In the genomic region with DNA sequence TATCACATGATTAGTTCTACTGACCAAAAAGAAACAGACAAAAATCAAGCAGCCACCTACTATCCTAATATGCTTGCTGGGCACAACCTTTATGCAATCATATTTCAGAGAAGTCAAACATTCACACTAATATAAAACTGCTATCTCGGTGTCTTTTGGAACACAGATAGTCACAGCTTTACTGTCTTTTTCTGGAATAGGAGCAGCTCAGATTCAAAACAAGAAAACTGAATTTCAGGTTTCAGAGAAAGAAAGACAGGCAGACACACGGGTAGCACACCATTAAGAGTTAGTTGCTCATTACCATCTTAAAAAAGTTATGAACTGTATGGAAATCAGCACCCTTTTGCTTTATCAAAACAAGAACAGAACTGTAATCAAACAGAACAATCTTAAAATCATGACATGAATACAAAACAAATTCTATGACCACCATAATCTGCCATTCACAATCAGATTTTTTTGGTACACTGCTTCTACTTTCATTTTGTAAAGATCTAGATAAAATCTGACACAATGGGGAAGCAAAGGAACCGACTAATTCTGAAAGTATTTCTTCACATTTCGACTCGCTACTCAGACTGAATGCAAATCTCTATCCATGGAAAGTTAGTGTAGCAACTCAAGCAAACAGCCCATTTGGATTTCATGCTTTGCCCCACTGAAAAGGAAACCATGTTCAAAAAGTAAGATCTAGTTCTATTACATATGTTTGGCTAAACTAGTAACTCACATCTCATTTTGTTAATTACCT, we compare ENCODE assay signal across 11 mouse cellular contexts.
DNase-seq lines count a peak whose midpoint lies in the region; ATAC-seq and TF ChIP-seq lines count a peak whose summit lies in the region.
"Had no signal": no experiment of that assay in that cellular context is flagged by ENCODE, and none has a peak within 500 bp of the region (broad histone marks: within the 10 kb centered on the region; RNA-seq: fewer than 3 reads in every experiment).

No protein-coding gene starts in this region.

- peak overlapping the region; percentile 78 for H3K27ac ChIP-seq in gastrocnemius, adult 2 months
- H3K27ac ChIP-seq in liver, postnatal 0 days (ENCODE audit: low read depth): no peak overlapping the region
- H3K27ac ChIP-seq in liver, embryonic 11.5 days (ENCODE audit: low read depth, low read length): no peak overlapping the region
- H3K27ac ChIP-seq in bone marrow, adult 2 months (ENCODE audit: control insufficient read depth, insufficient read depth, low read depth, low read length, poor library complexity): no peak overlapping the region
- H3K27ac ChIP-seq: hindbrain, embryonic 10.5 days; liver, embryonic 13.5 days had no signal

- peak overlapping the region; percentile 71 for H3K4me3 ChIP-seq in gastrocnemius, adult 2 months
- H3K4me3 ChIP-seq in liver, postnatal 0 days (ENCODE audit: low read depth, low read length): peak overlapping the region; percentile 38
- no peak overlapping the region for H3K4me3 ChIP-seq in liver, embryonic 11.5 days (ENCODE audit: low read depth, low read length)
- peak overlapping the region; percentile 42 for H3K4me3 ChIP-seq in bone marrow, adult 2 months (replicated peaks; ENCODE audit: control insufficient read depth, low read depth, low read length)
- H3K4me3 ChIP-seq in megakaryocyte, embryonic 14.5 days (replicated peaks): peak overlapping the region; percentile 88
- H3K4me3 ChIP-seq: hindbrain, embryonic 10.5 days; liver, embryonic 13.5 days had no signal

- intact Hi-C loops in gastrocnemius, adult 2 months (cut with DNase I): no loop called here

- no peaks in the 10 kb centered on the region for H3K36me3 ChIP-seq in liver, postnatal 0 days (replicated peaks; ENCODE audit: insufficient read depth, low read length)
- H3K36me3 ChIP-seq in liver, embryonic 11.5 days (ENCODE audit: control insufficient read depth, insufficient read depth, low read length): no peaks in the 10 kb centered on the region
- peaks cover 5% of the 10 kb centered on the region for H3K36me3 ChIP-seq in megakaryocyte, embryonic 14.5 days (replicated peaks; ENCODE audit: low read length)
- H3K36me3 ChIP-seq: hindbrain, embryonic 10.5 days; liver, embryonic 13.5 days had no signal

- peak overlapping the region; percentile 52; the same call in 1 of the 2 replicates for H3K4me2 ChIP-seq in liver, postnatal 0 days (ENCODE audit: low read depth, low read length)
- H3K4me2 ChIP-seq in liver, embryonic 11.5 days: no peak overlapping the region
- H3K4me2 ChIP-seq: liver, embryonic 13.5 days had no signal

- DNase-seq in gastrocnemius, adult 2 months: no peak
- no peak for DNase-seq in gastrocnemius, postnatal 4 days (ENCODE audit: low spot score in 2 of 2)
- no peak for DNase-seq in liver, postnatal 0 days
- no peak for DNase-seq in liver, embryonic 11.5 days (ENCODE audit: low spot score)
- no peak for DNase-seq in frontal cortex, postnatal 25 days (ENCODE audit: low spot score in 2 of 2)
- no peak for DNase-seq in ovary, postnatal 10 days (ENCODE audit: low spot score)
- DNase-seq: liver, embryonic 13.5 days; thymus, postnatal 36 days had no signal

- WGBS in liver, postnatal 0 days (ENCODE audit: insufficient replicate concordance): 36% methylated on average over 5 of the region's 5 CpGs
- WGBS in liver, embryonic 11.5 days: 63% methylated on average over 5 of the region's 5 CpGs
- WGBS in bone marrow, adult 2 months: 11% methylated on average over 5 of the region's 5 CpGs

- no peak for TF ChIP-seq EP300 in liver, postnatal 0 days (IDR thresholded peaks at IDR 0.05; ENCODE audit: low read depth)

- no peaks in the 10 kb centered on the region for H3K4me1 ChIP-seq in liver, postnatal 0 days (ENCODE audit: insufficient read depth)
- no peaks in the 10 kb centered on the region for H3K4me1 ChIP-seq in liver, embryonic 11.5 days (replicated peaks; ENCODE audit: control insufficient read depth, insufficient read depth, low read length)
- H3K4me1 ChIP-seq in bone marrow, adult 2 months (ENCODE audit: control insufficient read depth, insufficient read depth, low read length): no peaks in the 10 kb centered on the region
- peaks cover 19% of the 10 kb centered on the region; the same call in 1 of the 2 replicates for H3K4me1 ChIP-seq in megakaryocyte, embryonic 14.5 days
- H3K4me1 ChIP-seq: hindbrain, embryonic 10.5 days; liver, embryonic 13.5 days had no signal

- no peak for TF ChIP-seq POLR2A in bone marrow, adult 2 months (IDR thresholded peaks at IDR 0.05; ENCODE audit: borderline replicate concordance, control insufficient read depth, low read depth, low read length)

- no peaks in the 10 kb centered on the region for H3K27me3 ChIP-seq in liver, postnatal 0 days (ENCODE audit: insufficient read depth, low read length)
- no peaks in the 10 kb centered on the region for H3K27me3 ChIP-seq in liver, embryonic 11.5 days (replicated peaks; ENCODE audit: control insufficient read depth, insufficient read depth, low read length)
- no peaks in the 10 kb centered on the region for H3K27me3 ChIP-seq in megakaryocyte, embryonic 14.5 days (replicated peaks)
- H3K27me3 ChIP-seq: liver, embryonic 13.5 days had no signal

- no peak for TF ChIP-seq CTCF in gastrocnemius, adult 2 months (IDR thresholded peaks at IDR 0.05)
- no peak for TF ChIP-seq CTCF in liver, postnatal 0 days (IDR thresholded peaks at IDR 0.05; ENCODE audit: low read depth)
- TF ChIP-seq CTCF in bone marrow, adult 2 months (IDR thresholded peaks at IDR 0.05; ENCODE audit: control insufficient read depth, insufficient read depth, low read length): no peak

- no peak overlapping the region for H3K9ac ChIP-seq in liver, postnatal 0 days (replicated peaks)
- H3K9ac ChIP-seq in liver, embryonic 11.5 days (ENCODE audit: low read depth, low read length): no peak overlapping the region
- H3K9ac ChIP-seq: liver, embryonic 13.5 days had no signal

- no peaks in the 10 kb centered on the region for H3K9me3 ChIP-seq in liver, postnatal 0 days (ENCODE audit: low read length)
- H3K9me3 ChIP-seq in liver, embryonic 11.5 days (ENCODE audit: control insufficient read depth, low read length): no peaks in the 10 kb centered on the region
- H3K9me3 ChIP-seq in megakaryocyte, embryonic 14.5 days: no peaks in the 10 kb centered on the region
- H3K9me3 ChIP-seq: hindbrain, embryonic 10.5 days; liver, embryonic 13.5 days had no signal

- no peak for ATAC-seq in liver, postnatal 0 days
- ATAC-seq in liver, embryonic 11.5 days (replicated peaks; ENCODE audit: low FRiP score): no peak
